11 mouse cellular contexts compared by ENCODE assay signal in genomic region chr17:79982548-79982947, GRCm38 (mm10).
DNase-seq lines count a peak whose midpoint lies in the region; ATAC-seq and TF ChIP-seq lines count a peak whose summit lies in the region.
"Had no signal": no experiment of that assay in that cellular context is flagged by ENCODE, and none has a peak within 500 bp of the region (broad histone marks: within the 10 kb centered on the region; RNA-seq: fewer than 3 reads in every experiment).

No protein-coding gene starts in this region.

- H3K4me1 ChIP-seq in liver, postnatal 0 days (ENCODE audit: insufficient read depth), result no peaks in the 10 kb centered on the region
- H3K4me1 ChIP-seq in liver, embryonic 11.5 days (replicated peaks; ENCODE audit: control insufficient read depth, insufficient read depth, low read length), result peaks cover 6% of the 10 kb centered on the region
- peaks cover 31% of the 10 kb centered on the region for H3K4me1 ChIP-seq in limb, embryonic 14.5 days (ENCODE audit: control insufficient read depth, insufficient read depth, low read length)

- no peak overlapping the region for H3K9ac ChIP-seq in liver, postnatal 0 days (replicated peaks)
- no peak overlapping the region for H3K9ac ChIP-seq in liver, embryonic 11.5 days (ENCODE audit: low read depth, low read length)
- H3K9ac ChIP-seq in limb, embryonic 14.5 days (ENCODE audit: low read depth, low read length, severe bottlenecking), result no peak overlapping the region
- H3K9ac ChIP-seq: liver, embryonic 14.5 days had no signal

- no peak overlapping the region for H3K4me3 ChIP-seq in liver, postnatal 0 days (ENCODE audit: low read depth, low read length)
- H3K4me3 ChIP-seq in liver, embryonic 11.5 days (ENCODE audit: low read depth, low read length), result no peak overlapping the region
- H3K4me3 ChIP-seq in limb, embryonic 14.5 days (replicated peaks; ENCODE audit: low read length), result no peak overlapping the region
- H3K4me3 ChIP-seq: layer of hippocampus, adult 2 months had no signal

- H3K9me3 ChIP-seq in liver, postnatal 0 days (ENCODE audit: low read length), result no peaks in the 10 kb centered on the region
- no peaks in the 10 kb centered on the region for H3K9me3 ChIP-seq in liver, embryonic 11.5 days (ENCODE audit: control insufficient read depth, low read length)
- no peaks in the 10 kb centered on the region for H3K9me3 ChIP-seq in limb, embryonic 14.5 days (ENCODE audit: control insufficient read depth, low read length)

- no peak for TF ChIP-seq POLR2A in limb, embryonic 14.5 days (IDR thresholded peaks at IDR 0.05; ENCODE audit: borderline replicate concordance, extremely low read depth, insufficient read depth, insufficient read length)

- ATAC-seq in liver, postnatal 0 days, result peak; percentile 71
- no peak for ATAC-seq in liver, embryonic 11.5 days (replicated peaks; ENCODE audit: low FRiP score)
- no peak for ATAC-seq in limb, embryonic 14.5 days (ENCODE audit: low FRiP score, low read depth)
- no peak for ATAC-seq in monocyte, adult 5-6 weeks (replicated peaks; ENCODE audit: insufficient number of reproducible peaks, low FRiP score, low TSS enrichment, poor library complexity, severe bottlenecking)

- TF ChIP-seq CTCF in liver, postnatal 0 days (IDR thresholded peaks at IDR 0.05; ENCODE audit: low read depth), result no peak

- 26% methylated on average over 7 of the region's 7 CpGs for WGBS in liver, postnatal 0 days (ENCODE audit: insufficient replicate concordance)
- WGBS in liver, embryonic 11.5 days, result 39% methylated on average over 7 of the region's 7 CpGs
- 5% methylated on average over 7 of the region's 7 CpGs for WGBS in limb, embryonic 14.5 days

- DNase-seq in embryo, embryonic 10 days (ENCODE audit: low spot score), result peak; percentile 35
- no peak for DNase-seq in embryo, embryonic 10.5 days (ENCODE audit: low spot score)
- peak; percentile 51 for DNase-seq in liver, postnatal 0 days
- no peak for DNase-seq in liver, embryonic 11.5 days (ENCODE audit: low spot score)
- DNase-seq in limb, embryonic 14.5 days (ENCODE audit: low spot score), result no peak
- DNase-seq in thymus, postnatal 25 days, result peak; percentile 79
- DNase-seq in layer of hippocampus, adult 18-20 months (ENCODE audit: low spot score in 2 of 2), result no peak

- no peaks in the 10 kb centered on the region for H3K27me3 ChIP-seq in liver, postnatal 0 days (ENCODE audit: insufficient read depth, low read length)
- no peaks in the 10 kb centered on the region for H3K27me3 ChIP-seq in liver, embryonic 11.5 days (replicated peaks; ENCODE audit: control insufficient read depth, insufficient read depth, low read length)
- H3K27me3 ChIP-seq in limb, embryonic 14.5 days (ENCODE audit: control insufficient read depth, insufficient read depth, low read length), result no peaks in the 10 kb centered on the region

- peak; percentile 6; the same call in 1 of the 2 replicates for TF ChIP-seq EP300 in liver, postnatal 0 days (IDR thresholded peaks at IDR 0.05; ENCODE audit: low read depth)

- peak overlapping the region; percentile 82 for H3K27ac ChIP-seq in liver, postnatal 0 days (ENCODE audit: low read depth)
- no peak overlapping the region for H3K27ac ChIP-seq in liver, embryonic 11.5 days (ENCODE audit: low read depth, low read length)
- H3K27ac ChIP-seq in limb, embryonic 14.5 days (replicated peaks; ENCODE audit: low read depth, low read length), result no peak overlapping the region
- H3K27ac ChIP-seq: layer of hippocampus, adult 2 months; liver, embryonic 14.5 days had no signal

- H3K36me3 ChIP-seq in liver, postnatal 0 days (replicated peaks; ENCODE audit: insufficient read depth, low read length), result no peaks in the 10 kb centered on the region
- H3K36me3 ChIP-seq in liver, embryonic 11.5 days (ENCODE audit: control insufficient read depth, insufficient read depth, low read length), result no peaks in the 10 kb centered on the region
- no peaks in the 10 kb centered on the region for H3K36me3 ChIP-seq in limb, embryonic 14.5 days (ENCODE audit: control insufficient read depth, insufficient read depth, low read length)

- no peak overlapping the region for H3K4me2 ChIP-seq in liver, postnatal 0 days (ENCODE audit: low read depth, low read length)
- H3K4me2 ChIP-seq in liver, embryonic 11.5 days, result no peak overlapping the region
- H3K4me2 ChIP-seq in limb, embryonic 14.5 days (replicated peaks; ENCODE audit: low read depth, low read length, severe bottlenecking), result peak overlapping the region; percentile 33
- H3K4me2 ChIP-seq: midbrain, embryonic 11.5 days had no signal

Comparison
In these comparisons a context has a peak if more than half of its experiments do, and no peak if none do; other contexts are left out.
1. DNase-seq: peak in embryo, embryonic 10 days (single experiment), liver, postnatal 0 days (single experiment) and thymus, postnatal 25 days (single experiment); none in embryo, embryonic 10.5 days (single experiment), liver, embryonic 11.5 days (single experiment), limb, embryonic 14.5 days (single experiment) and layer of hippocampus, adult 18-20 months (0 of 2).